Mouse (Mus musculus) kidney, postnatal 0 days (tissue): ENCODE measurements at regions not wholly inside any gene's neighbourhood (a gene's known extent, or its start where the extent isn't known, plus 50 kb on each side); places are given as distances from the start of the nearest gene placed in this dataset.

ENCODE experiments used
- ATAC-seq: fragments of 200-750 bp; cut with Nextera tagmentation; replicated peaks from 2 replicates; pipeline ENCODE4 v1.8.0; 2017; ENCODE audit warnings: low read depth, moderate number of reproducible peaks, moderate TSS enrichment, moderate library complexity; ENCODE audit not compliant: low FRiP score
- DNase-seq: peaks from one replicate; pipeline ENCODE4 v3.0.0-alpha.2; 2016; ENCODE audit warnings: low spot score
- H3K27ac ChIP-seq: fragments of 300-500 bp; sonication (generic); 2 replicates; pipeline ENCODE4 v1.5.1; 2014; ENCODE audit warnings: mild to moderate bottlenecking
- H3K27me3 ChIP-seq: fragments of 300-500 bp; sonication (generic); 2 replicates; pipeline ENCODE4 v1.6.1; 2014; ENCODE audit warnings: low read length, mixed read lengths; ENCODE audit not compliant: insufficient read depth
- H3K36me3 ChIP-seq: fragments of 300-500 bp; sonication (generic); 2 replicates; pipeline ENCODE4 v1.6.1; 2014; ENCODE audit warnings: low read length, mixed read lengths; ENCODE audit not compliant: insufficient read depth
- H3K4me1 ChIP-seq: fragments of 300-500 bp; sonication (generic); replicated peaks from 2 replicates; pipeline ENCODE4 v1.6.1; 2014; ENCODE audit warnings: antibody characterized with exemption, low read length, mixed read lengths; ENCODE audit not compliant: insufficient read depth
- H3K4me2 ChIP-seq: fragments of 300-500 bp; sonication (generic); 2 replicates; pipeline ENCODE4 v1.6.1; 2014; ENCODE audit warnings: mild to moderate bottlenecking, low read length, moderate library complexity, mixed read lengths
- H3K4me3 ChIP-seq: fragments of 300-500 bp; sonication (generic); replicated peaks from 2 replicates; pipeline ENCODE4 v1.5.1; 2014; ENCODE audit warnings: low read depth, low read length
- H3K9ac ChIP-seq: fragments of 300-500 bp; sonication (generic); 2 replicates; pipeline ENCODE4 v1.6.1; 2014; ENCODE audit warnings: low read depth, low read length
- H3K9me3 ChIP-seq: fragments of 300-500 bp; sonication (generic); replicated peaks from 2 replicates; pipeline ENCODE4 v1.6.1; 2016; ENCODE audit warnings: low read length, inconsistent platforms, mixed read lengths
- CTCF ChIP-seq: IDR thresholded peaks from 2 replicates; pipeline ENCODE4 v1.5.1; 2016; ENCODE audit warnings: antibody characterized with exemption, low read depth, mild to moderate bottlenecking, moderate library complexity

GRCm38 (mm10) chr19:26834564-26834963 is 51.1 kb upstream of the Gm815 start:
- no peak overlapping the region for H3K4me2 ChIP-seq
- peak; percentile 58 for TF ChIP-seq CTCF

More at GRCm38 (mm10) chr19:26834564-26834963, 51.1 kb upstream of the Gm815 start:
- Histone ChIP-seq H3K4me1 (no peaks in the 10 kb centered on the region), H3K9ac (no peak overlapping the region), H3K27ac (no peak overlapping the region), H3K36me3 (no peaks in the 10 kb centered on the region), H3K9me3 (no peaks in the 10 kb centered on the region), H3K27me3 (no peaks in the 10 kb centered on the region), H3K4me3 (no peak overlapping the region)
- ATAC-seq (no peak), DNase-seq (no peak)
